ENCODE assay signal across 9 mouse cellular contexts in genomic region chr5:50752766-50753165, GRCm38 (mm10).
DNase-seq lines count a peak whose midpoint lies in the region; ATAC-seq and TF ChIP-seq lines count a peak whose summit lies in the region.
"Had no signal": no experiment of that assay in that cellular context is flagged by ENCODE, and none has a peak within 500 bp of the region (broad histone marks: within the 10 kb centered on the region; RNA-seq: fewer than 3 reads in every experiment).

No protein-coding gene starts in this region.

- no peaks in the 10 kb centered on the region for H3K27me3 ChIP-seq in forebrain, embryonic 11.5 days (ENCODE audit: control insufficient read depth, insufficient read depth, low read length)
- H3K27me3 ChIP-seq in forebrain, embryonic 13.5 days, result no peaks in the 10 kb centered on the region
- H3K27me3 ChIP-seq in liver, embryonic 12.5 days (replicated peaks), result no peaks in the 10 kb centered on the region
- H3K27me3 ChIP-seq in Patski, result peaks cover 7% of the 10 kb centered on the region
- no peaks in the 10 kb centered on the region for H3K27me3 ChIP-seq in embryonic facial prominence, embryonic 10.5 days (replicated peaks; ENCODE audit: low read depth, poor library complexity, severe bottlenecking)
- no peaks in the 10 kb centered on the region for H3K27me3 ChIP-seq in liver, postnatal 0 days (ENCODE audit: insufficient read depth, low read length)
- H3K27me3 ChIP-seq: lung, embryonic 15.5 days had no signal

- TF ChIP-seq CTCF in Patski (IDR thresholded peaks at IDR 0.05), result peak; percentile 83
- peak; percentile 55 for TF ChIP-seq CTCF in liver, postnatal 0 days (IDR thresholded peaks at IDR 0.05; ENCODE audit: low read depth)

- TF ChIP-seq EP300 in liver, postnatal 0 days (IDR thresholded peaks at IDR 0.05; ENCODE audit: low read depth), result no peak

- 74% methylated on average over 1 of the region's 1 CpGs for WGBS in forebrain, embryonic 11.5 days
- WGBS in forebrain, embryonic 13.5 days, result 88% methylated on average over 1 of the region's 1 CpGs
- 56% methylated on average over 1 of the region's 1 CpGs for WGBS in liver, embryonic 12.5 days (ENCODE audit: insufficient replicate concordance)
- WGBS in embryonic facial prominence, embryonic 10.5 days, result 76% methylated on average over 1 of the region's 1 CpGs
- 61% methylated on average over 1 of the region's 1 CpGs for WGBS in liver, postnatal 0 days (ENCODE audit: insufficient replicate concordance)

- CTCF ChIA-PET in Patski (lab: Charles Lee), result interaction anchor here (0.6 to 2.9 kb wide), 16 partner anchors 8 to 1313 kb away, joined by 3 to 11 read pairs (median 4); no protein-coding TSS in a partner anchor

- POLR2A ChIA-PET in Patski (lab: Charles Lee), result no interaction called here

- no peak overlapping the region for H3K27ac ChIP-seq in forebrain, embryonic 11.5 days (ENCODE audit: low read depth, low read length)
- no peak overlapping the region for H3K27ac ChIP-seq in forebrain, embryonic 13.5 days
- H3K27ac ChIP-seq in liver, embryonic 12.5 days, result no peak overlapping the region
- no peak overlapping the region for H3K27ac ChIP-seq in embryonic facial prominence, embryonic 10.5 days (replicated peaks)
- no peak overlapping the region for H3K27ac ChIP-seq in liver, postnatal 0 days (ENCODE audit: low read depth)
- H3K27ac ChIP-seq: lung, embryonic 15.5 days had no signal

- DNase-seq in forebrain, embryonic 11.5 days (ENCODE audit: low spot score), result no peak
- DNase-seq in liver, result peak; percentile 3
- no peak for DNase-seq in Patski (ENCODE audit: low read depth, low spot score)
- peak; percentile 18 for DNase-seq in embryonic facial prominence, embryonic 10.5 days (ENCODE audit: low spot score)
- DNase-seq in liver, postnatal 0 days, result peak; percentile 15
- no peak for DNase-seq in spleen, adult 18-20 months

- H3K9ac ChIP-seq in forebrain, embryonic 11.5 days (ENCODE audit: low read length), result no peak overlapping the region
- no peak overlapping the region for H3K9ac ChIP-seq in forebrain, embryonic 13.5 days
- no peak overlapping the region for H3K9ac ChIP-seq in liver, embryonic 12.5 days
- H3K9ac ChIP-seq in liver, postnatal 0 days (replicated peaks), result no peak overlapping the region
- H3K9ac ChIP-seq: lung, embryonic 15.5 days had no signal

- H3K4me1 ChIP-seq in forebrain, embryonic 11.5 days (replicated peaks; ENCODE audit: control insufficient read depth, insufficient read depth, low read length), result no peaks in the 10 kb centered on the region
- H3K4me1 ChIP-seq in forebrain, embryonic 13.5 days, result no peaks in the 10 kb centered on the region
- no peaks in the 10 kb centered on the region for H3K4me1 ChIP-seq in liver, embryonic 12.5 days
- no peaks in the 10 kb centered on the region for H3K4me1 ChIP-seq in embryonic facial prominence, embryonic 10.5 days
- no peaks in the 10 kb centered on the region for H3K4me1 ChIP-seq in liver, postnatal 0 days (ENCODE audit: insufficient read depth)
- H3K4me1 ChIP-seq: lung, embryonic 15.5 days had no signal

- in situ Hi-C loops in Patski (cut with MboI; ENCODE audit: low pct_unique_long_range_greater_than_20kb), result loop anchor here (10.0 kb wide), 1 partner anchor 1312 kb away; no protein-coding TSS in a partner anchor

- H3K4me2 ChIP-seq in forebrain, embryonic 11.5 days (ENCODE audit: low read depth, low read length, severe bottlenecking), result no peak overlapping the region
- H3K4me2 ChIP-seq in forebrain, embryonic 13.5 days, result no peak overlapping the region
- H3K4me2 ChIP-seq in liver, embryonic 12.5 days, result no peak overlapping the region
- H3K4me2 ChIP-seq in liver, postnatal 0 days (ENCODE audit: low read depth, low read length), result no peak overlapping the region
- H3K4me2 ChIP-seq: lung, embryonic 15.5 days had no signal

- ATAC-seq in forebrain, embryonic 11.5 days (replicated peaks; ENCODE audit: low FRiP score), result 0 out of 2 replicates have a peak, but pooled peaks have one; percentile 27
- ATAC-seq in forebrain, embryonic 13.5 days, result no peak
- ATAC-seq in liver, embryonic 12.5 days, result no peak
- ATAC-seq in Patski, result no peak
- ATAC-seq in liver, postnatal 0 days, result no peak

- H3K4me3 ChIP-seq in forebrain, embryonic 11.5 days (ENCODE audit: low read depth, low read length), result no peak overlapping the region
- H3K4me3 ChIP-seq in forebrain, embryonic 13.5 days, result no peak overlapping the region
- H3K4me3 ChIP-seq in liver, embryonic 12.5 days, result no peak overlapping the region
- H3K4me3 ChIP-seq in embryonic facial prominence, embryonic 10.5 days, result no peak overlapping the region
- no peak overlapping the region for H3K4me3 ChIP-seq in liver, postnatal 0 days (ENCODE audit: low read depth, low read length)
- H3K4me3 ChIP-seq: lung, embryonic 15.5 days had no signal

- H3K9me3 ChIP-seq in forebrain, embryonic 11.5 days (ENCODE audit: control insufficient read depth, low read length), result no peaks in the 10 kb centered on the region
- H3K9me3 ChIP-seq in forebrain, embryonic 13.5 days (replicated peaks), result no peaks in the 10 kb centered on the region
- no peaks in the 10 kb centered on the region for H3K9me3 ChIP-seq in liver, embryonic 12.5 days (replicated peaks)
- H3K9me3 ChIP-seq in embryonic facial prominence, embryonic 10.5 days, result no peaks in the 10 kb centered on the region
- H3K9me3 ChIP-seq in liver, postnatal 0 days (ENCODE audit: low read length), result no peaks in the 10 kb centered on the region
- H3K9me3 ChIP-seq: lung, embryonic 15.5 days had no signal

- no peaks in the 10 kb centered on the region for H3K36me3 ChIP-seq in forebrain, embryonic 11.5 days (ENCODE audit: control insufficient read depth, insufficient read depth, low read length)
- no peaks in the 10 kb centered on the region for H3K36me3 ChIP-seq in forebrain, embryonic 13.5 days (ENCODE audit: poor library complexity, severe bottlenecking)
- H3K36me3 ChIP-seq in liver, embryonic 12.5 days, result no peaks in the 10 kb centered on the region
- no peaks in the 10 kb centered on the region for H3K36me3 ChIP-seq in embryonic facial prominence, embryonic 10.5 days (replicated peaks)
- H3K36me3 ChIP-seq in liver, postnatal 0 days (replicated peaks; ENCODE audit: insufficient read depth, low read length), result no peaks in the 10 kb centered on the region
- H3K36me3 ChIP-seq: lung, embryonic 15.5 days had no signal

Comparison
In these comparisons a context has a peak if more than half of its experiments do, and no peak if none do; other contexts are left out.
1. DNase-seq: peak in liver (single experiment), embryonic facial prominence, embryonic 10.5 days (single experiment) and liver, postnatal 0 days (single experiment); none in forebrain, embryonic 11.5 days (single experiment), Patski (single experiment) and spleen, adult 18-20 months (0 of 2).